Mouse (Mus musculus) neural tube, embryonic 12.5 days (tissue): ENCODE measurements around the gene Ubr4. TPM values are rescaled to one million over a fixed set of nuclear protein-coding genes. Genes with fewer than 3 reads are reported as not detected.
A peak's percentile ranks its signal among the peaks of the same experiment; 100 is the strongest.

Experiments used
- ATAC-seq: fragments of 200-750 bp; cut with Nextera tagmentation; 2 replicates; pipeline ENCODE4 v1.8.0; 2017; ENCODE audit warnings: low read depth, mild to moderate bottlenecking, moderate TSS enrichment, moderate library complexity; ENCODE audit not compliant: low FRiP score
- H3K27ac ChIP-seq: fragments of 300-500 bp; sonication (generic); 2 replicates; pipeline ENCODE4 v1.5.1; 2016
- H3K27me3 ChIP-seq: fragments of 300-500 bp; sonication (generic); replicated peaks from 2 replicates; pipeline ENCODE4 v1.6.1; 2016; ENCODE audit warnings: mild to moderate bottlenecking
- H3K36me3 ChIP-seq: fragments of 300-500 bp; sonication (generic); 2 replicates; pipeline ENCODE4 v1.6.1; 2016; ENCODE audit warnings: mild to moderate bottlenecking
- H3K4me1 ChIP-seq: fragments of 300-500 bp; sonication (generic); 2 replicates; pipeline ENCODE4 v1.6.1; 2016
- H3K4me2 ChIP-seq: fragments of 300-500 bp; sonication (generic); replicated peaks from 2 replicates; pipeline ENCODE4 v1.6.1; 2016; ENCODE audit warnings: mild to moderate bottlenecking
- H3K4me3 ChIP-seq: fragments of 300-500 bp; sonication (generic); 2 replicates; pipeline ENCODE4 v1.5.1; 2016
- H3K9ac ChIP-seq: fragments of 300-500 bp; sonication (generic); 2 replicates; pipeline ENCODE4 v1.6.1; 2016; ENCODE audit warnings: mild to moderate bottlenecking
- H3K9me3 ChIP-seq: fragments of 300-500 bp; sonication (generic); 2 replicates; pipeline ENCODE4 v1.6.1; 2016; ENCODE audit warnings: mild to moderate bottlenecking
- WGBS: fragments of 180-500 bp; shearing (Covaris S2); methylation state at CpG from one replicate; pipeline ENCODE4 v1.1.7; 2016; 5-methylcytosine and 5-hydroxymethylcytosine counted together
- polyA plus RNA-seq: library from polyadenylated mRNA; unstranded; fragments of >200 nt; fragmentation: Nextera tagmentation; extraction: Ambion mirVana; gene quantifications from 2 replicates; pipeline ENCODE4 v1.2.1, GENCODE M21; 2016

Gene Ubr4
- polyA plus RNA-seq, 1 experiment from 2014 or later, result 82.8 TPM

DNA sequence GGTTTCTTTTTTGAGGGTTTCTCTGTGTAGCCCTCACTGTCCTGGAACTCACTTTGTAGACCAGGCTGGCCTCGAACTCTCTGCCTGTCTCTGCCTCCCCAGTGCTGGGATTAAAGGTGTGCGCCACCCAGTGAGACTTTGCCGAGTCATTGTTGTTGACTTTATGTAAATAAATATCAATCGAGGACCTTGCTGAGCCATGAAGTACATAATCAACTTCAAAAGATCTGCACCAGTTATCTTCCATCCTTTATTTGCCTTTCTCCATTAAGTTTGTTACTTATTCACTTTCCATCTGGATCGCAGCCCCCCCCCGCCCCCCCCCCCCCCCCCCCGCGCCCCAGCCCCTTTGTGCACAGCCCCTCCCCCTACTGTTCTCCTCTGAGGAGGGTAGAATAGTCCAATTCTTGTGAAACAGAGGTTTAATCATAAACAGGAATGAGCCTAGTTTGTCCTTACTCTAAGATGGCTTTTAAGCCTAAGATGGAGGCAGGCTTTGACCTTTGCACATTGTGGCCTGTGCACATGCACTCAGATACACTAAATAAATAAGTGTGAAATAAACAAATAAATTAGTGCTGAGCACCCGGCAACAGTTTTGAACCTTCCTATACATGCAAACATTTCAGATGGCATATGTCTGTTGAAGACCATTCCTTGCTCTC, 17.6 kb upstream of the Ubr4 start:
- no peak for ATAC-seq

DNA sequence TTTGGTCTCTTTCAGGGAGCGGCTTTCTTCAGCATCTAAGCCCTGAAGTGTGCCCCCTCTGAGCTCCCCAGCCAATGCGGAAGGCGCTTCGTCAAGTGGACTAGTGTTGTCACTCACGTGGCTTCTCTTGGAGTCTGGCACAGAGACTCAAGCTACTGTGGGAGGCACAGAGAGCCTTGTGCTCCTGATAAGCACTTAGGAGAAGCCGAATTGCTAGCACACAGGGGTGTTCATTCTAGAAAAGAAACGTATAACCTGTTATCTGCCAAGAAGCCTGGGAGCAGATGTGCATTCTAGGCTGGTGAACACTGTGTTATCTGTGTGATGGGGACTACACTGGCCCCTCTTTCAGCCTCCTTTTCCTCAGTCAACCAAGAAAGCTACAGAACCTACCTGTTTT, 16.9 kb upstream of the Ubr4 start:
- no peak overlapping the region for H3K27ac ChIP-seq
- WGBS, result 77% methylated on average over 7 of the region's 7 CpGs
- peaks cover 6% of the 10 kb centered on the region for H3K27me3 ChIP-seq
- H3K4me1 ChIP-seq, result no peaks in the 10 kb centered on the region
- no peak overlapping the region for H3K4me3 ChIP-seq
- H3K4me2 ChIP-seq, result no peak overlapping the region
- no peaks in the 10 kb centered on the region for H3K9me3 ChIP-seq
- no peak for ATAC-seq
- no peak overlapping the region for H3K9ac ChIP-seq
- no peaks in the 10 kb centered on the region for H3K36me3 ChIP-seq

More for the DNA sequence above, 17.6 kb upstream of the Ubr4 start:
- H3K4me1 ChIP-seq, result no peaks in the 10 kb centered on the region
- H3K4me2 ChIP-seq, result no peak overlapping the region
- 60% methylated on average over 8 of the region's 9 CpGs for WGBS
- H3K27me3 ChIP-seq, result peaks cover 6% of the 10 kb centered on the region
- no peaks in the 10 kb centered on the region for H3K9me3 ChIP-seq
- H3K9ac ChIP-seq, result no peak overlapping the region
- no peak overlapping the region for H3K27ac ChIP-seq
- no peak overlapping the region for H3K4me3 ChIP-seq
- no peaks in the 10 kb centered on the region for H3K36me3 ChIP-seq

DNA sequence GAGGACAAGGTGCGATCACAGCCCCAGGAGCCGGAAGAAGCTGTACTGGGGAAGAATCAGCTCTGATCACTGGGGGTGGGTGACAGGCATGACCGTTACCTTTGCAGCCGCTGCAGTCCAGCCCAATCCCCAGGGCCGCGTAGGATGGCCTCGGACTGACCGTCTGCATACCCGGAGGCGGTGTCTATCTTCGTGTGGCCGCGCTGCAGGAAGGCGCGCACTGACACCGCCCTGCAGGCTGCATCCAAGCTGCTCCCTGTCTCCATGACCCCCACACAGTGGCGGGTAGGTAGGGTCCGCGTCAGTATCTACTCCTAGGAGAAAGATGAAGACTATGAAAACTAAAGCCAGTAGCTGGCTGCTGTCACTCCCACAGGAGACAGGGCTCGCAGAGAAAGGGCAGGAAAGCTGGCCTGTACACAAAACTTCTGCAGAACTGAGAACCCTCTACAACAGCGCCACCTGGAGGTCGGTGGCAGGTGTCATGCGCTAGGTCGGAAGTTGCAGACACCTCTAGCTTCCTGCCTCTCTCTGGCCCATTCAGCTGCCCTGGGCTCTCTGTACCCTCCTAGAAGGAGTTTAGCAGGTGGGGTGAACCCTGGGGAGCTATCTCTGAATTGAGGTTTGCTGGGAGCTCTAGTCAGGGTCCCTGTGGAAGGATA, 15.5 kb upstream of the Ubr4 start:
- no peak for ATAC-seq
- 29% methylated on average over 24 of the region's 24 CpGs for WGBS
- H3K9me3 ChIP-seq, result no peaks in the 10 kb centered on the region
- H3K36me3 ChIP-seq, result no peaks in the 10 kb centered on the region
- peaks cover 6% of the 10 kb centered on the region for H3K27me3 ChIP-seq
- H3K4me3 ChIP-seq, result 0 out of 2 replicates have a peak overlapping the region, but pooled peaks have one; percentile 5
- no peaks in the 10 kb centered on the region for H3K4me1 ChIP-seq
- H3K4me2 ChIP-seq, result peak overlapping the region; percentile 41
- H3K27ac ChIP-seq, result no peak overlapping the region
- no peak overlapping the region for H3K9ac ChIP-seq

DNA sequence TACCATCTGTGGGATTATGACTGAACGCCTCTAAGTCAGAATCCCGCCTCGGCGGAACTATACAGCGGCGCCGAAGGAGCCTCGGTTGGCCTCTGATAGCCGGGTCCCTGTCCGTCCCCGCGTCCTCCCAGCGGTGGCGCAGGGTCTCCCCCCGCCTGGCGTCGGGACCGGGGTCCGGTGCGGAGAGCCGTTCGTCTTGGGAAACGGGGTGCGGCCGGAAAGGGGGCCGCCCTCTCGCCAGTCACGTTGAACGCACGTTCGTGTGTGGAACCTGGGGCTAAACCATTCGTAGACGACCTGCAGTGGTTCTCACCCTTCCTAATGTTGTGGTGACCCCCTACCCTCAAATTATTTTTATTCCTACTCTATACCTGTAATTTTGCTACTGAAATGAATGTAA, 14.3 kb upstream of the Ubr4 start:
- H3K9me3 ChIP-seq, result no peaks in the 10 kb centered on the region
- no peak overlapping the region for H3K27ac ChIP-seq
- H3K9ac ChIP-seq, result no peak overlapping the region
- no peak overlapping the region for H3K4me3 ChIP-seq
- H3K4me1 ChIP-seq, result no peaks in the 10 kb centered on the region
- H3K4me2 ChIP-seq, result no peak overlapping the region
- no peaks in the 10 kb centered on the region for H3K36me3 ChIP-seq
- no peak for ATAC-seq
- H3K27me3 ChIP-seq, result peaks cover 6% of the 10 kb centered on the region
- 63% methylated on average over 33 of the region's 33 CpGs for WGBS

DNA sequence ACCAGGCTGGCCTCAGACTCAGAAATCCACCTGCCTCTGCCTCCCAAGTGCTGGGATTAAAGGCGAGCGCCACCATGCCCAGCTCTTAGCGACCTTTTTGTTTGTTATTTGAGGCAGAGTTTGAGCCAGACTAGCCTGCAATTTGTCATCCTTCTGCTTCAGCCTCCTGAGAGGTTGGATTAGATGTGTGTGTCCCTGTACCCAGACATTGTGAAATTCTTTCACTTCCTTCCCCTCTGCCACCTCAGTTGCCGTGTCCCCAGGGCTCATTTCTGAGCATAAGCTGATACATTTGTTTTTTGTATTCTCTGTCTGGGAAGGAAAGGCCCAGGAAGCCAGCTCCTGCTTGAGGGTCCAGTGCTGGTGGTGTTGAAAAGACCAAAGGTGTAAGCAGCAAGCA, 11.6 kb upstream of the Ubr4 start:
- H3K4me1 ChIP-seq, result no peaks in the 10 kb centered on the region
- peaks cover 11% of the 10 kb centered on the region for H3K36me3 ChIP-seq
- H3K4me3 ChIP-seq, result no peak overlapping the region
- H3K9me3 ChIP-seq, result no peaks in the 10 kb centered on the region
- no peak overlapping the region for H3K9ac ChIP-seq
- peaks cover 6% of the 10 kb centered on the region for H3K27me3 ChIP-seq
- no peak overlapping the region for H3K27ac ChIP-seq
- no peak overlapping the region for H3K4me2 ChIP-seq
- 88% methylated on average over 4 of the region's 4 CpGs for WGBS
- ATAC-seq, result no peak

DNA sequence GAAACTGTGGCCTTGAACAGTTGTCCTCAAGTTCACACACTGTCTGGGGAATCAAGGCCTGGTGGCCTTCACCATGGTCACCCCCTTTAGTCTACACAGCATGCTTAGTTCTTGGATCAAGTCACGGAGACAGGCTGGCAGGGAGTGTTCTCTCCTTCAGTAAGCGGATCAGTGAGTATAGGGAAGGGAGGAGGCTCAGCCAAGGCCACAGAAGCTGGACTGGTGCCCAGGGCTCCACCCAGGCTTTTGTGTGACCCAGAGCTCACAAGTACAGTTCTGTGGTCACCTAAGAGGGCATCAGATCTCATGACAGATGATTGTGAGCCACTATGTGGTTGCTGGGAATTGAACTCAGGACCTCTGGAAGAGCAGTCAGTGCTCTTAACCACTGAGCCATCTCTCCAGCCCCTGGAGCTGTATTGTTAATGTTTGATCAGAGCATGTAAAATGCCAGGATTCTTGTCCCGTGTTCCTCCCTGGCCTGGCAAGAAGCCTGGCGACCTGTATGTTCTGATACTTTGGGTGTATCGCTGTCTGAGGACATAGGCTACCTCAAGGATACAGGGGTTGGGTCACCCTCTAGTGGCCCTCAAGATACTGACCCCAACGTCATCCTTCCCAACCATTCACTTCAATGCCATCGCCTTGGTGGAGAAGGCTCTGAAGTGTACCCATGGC, 10.7 kb upstream of the Ubr4 start:
- Histone ChIP-seq H3K27me3 (peaks cover 5% of the 10 kb centered on the region), H3K27ac (no peak overlapping the region), H3K4me1 (no peaks in the 10 kb centered on the region), H3K4me3 (no peak overlapping the region), H3K9me3 (no peaks in the 10 kb centered on the region), H3K4me2 (no peak overlapping the region), H3K9ac (no peak overlapping the region), H3K36me3 (peaks cover 19% of the 10 kb centered on the region)
- no peak for ATAC-seq
- 77% methylated on average over 7 of the region's 7 CpGs for WGBS

DNA sequence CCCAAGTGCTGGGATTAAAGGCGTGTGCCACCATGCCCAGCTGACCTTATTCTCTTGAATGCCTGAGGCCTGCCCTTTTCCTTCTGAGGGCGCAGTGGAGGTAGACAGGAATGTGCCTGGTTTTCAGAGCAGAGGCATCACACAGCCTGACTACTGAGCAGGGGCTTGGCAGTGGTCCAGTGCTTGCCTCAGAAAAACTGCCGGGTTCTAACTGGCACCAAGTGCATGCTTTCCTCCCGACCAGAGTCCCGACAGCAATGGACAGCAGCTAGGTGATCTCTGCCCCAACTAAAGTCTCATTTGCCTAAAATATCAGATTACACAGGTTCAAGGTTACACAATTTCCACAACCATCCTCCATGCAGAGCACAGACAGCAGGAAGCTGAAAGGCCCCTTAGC, 8.7 kb upstream of the Ubr4 start:
- WGBS, result 84% methylated on average over 5 of the region's 5 CpGs
- Histone ChIP-seq H3K27ac (no peak overlapping the region), H3K4me2 (no peak overlapping the region), H3K9ac (no peak overlapping the region), H3K4me3 (no peak overlapping the region), H3K36me3 (peaks cover 40% of the 10 kb centered on the region), H3K4me1 (no peaks in the 10 kb centered on the region), H3K27me3 (no peaks in the 10 kb centered on the region), H3K9me3 (no peaks in the 10 kb centered on the region)
- ATAC-seq, result no peak

DNA sequence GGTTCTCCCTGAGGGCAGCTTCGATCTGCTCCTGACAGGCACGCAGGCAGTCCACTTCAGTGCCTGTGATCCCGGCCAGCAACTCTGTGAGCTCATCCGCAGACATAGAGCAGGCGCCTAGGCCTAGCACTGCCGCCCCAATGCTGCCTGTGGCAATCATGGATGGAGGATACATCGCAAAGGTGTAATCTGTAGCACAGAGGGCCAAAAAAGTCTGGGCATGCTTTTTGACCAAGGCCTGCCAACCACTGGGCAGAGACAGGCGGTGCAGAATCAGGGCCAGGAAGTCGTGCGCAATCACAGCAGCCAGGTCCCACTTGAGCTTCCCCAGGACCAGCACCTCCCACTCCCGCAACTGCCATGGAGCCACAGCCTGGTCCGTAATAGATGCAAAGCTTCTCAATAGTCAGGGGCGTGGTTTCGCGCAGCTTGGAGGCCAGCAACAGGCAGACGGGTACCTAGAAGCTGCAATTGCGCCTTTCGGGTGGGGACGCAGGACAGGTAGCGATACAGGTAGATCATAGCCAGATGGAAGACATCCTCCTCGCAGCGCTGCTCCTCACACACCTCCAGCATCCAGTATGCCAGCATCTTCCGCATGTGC, 6.9 kb upstream of the Ubr4 start:
- no peaks in the 10 kb centered on the region for H3K27me3 ChIP-seq
- H3K36me3 ChIP-seq, result peaks cover 53% of the 10 kb centered on the region
- no peaks in the 10 kb centered on the region for H3K9me3 ChIP-seq
- ATAC-seq, result no peak
- H3K9ac ChIP-seq, result no peak overlapping the region
- peaks cover 3% of the 10 kb centered on the region; the same call in 1 of the 2 replicates for H3K4me1 ChIP-seq
- no peak overlapping the region for H3K4me3 ChIP-seq
- H3K4me2 ChIP-seq, result no peak overlapping the region
- H3K27ac ChIP-seq, result no peak overlapping the region
- 78% methylated on average over 23 of the region's 23 CpGs for WGBS

DNA sequence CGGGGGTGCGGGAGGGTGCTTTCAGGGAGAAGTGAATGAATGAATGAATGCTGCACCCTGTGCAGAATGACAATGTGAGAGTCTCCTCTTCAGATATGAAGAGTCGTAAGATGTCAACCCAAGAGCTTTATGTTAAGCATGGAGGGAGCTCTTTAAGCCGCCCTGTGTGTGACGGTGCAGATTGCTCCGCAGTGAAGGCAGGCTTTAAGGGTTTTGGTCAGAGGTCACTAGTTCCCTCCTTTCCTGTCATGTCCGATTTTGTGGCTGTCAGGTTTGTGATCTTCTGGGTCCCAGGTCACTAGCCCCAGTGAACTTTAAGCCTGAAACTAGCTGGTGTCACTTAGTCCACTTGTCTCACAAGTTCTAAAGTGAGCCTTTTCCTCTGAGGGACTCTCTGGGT, 423 bp downstream of the Ubr4 start:
- Histone ChIP-seq H3K9ac (peak overlapping the region; percentile 90), H3K4me1 (peaks cover 21% of the 10 kb centered on the region), H3K4me2 (peak overlapping the region; percentile 91), H3K36me3 (peaks cover 53% of the 10 kb centered on the region), H3K9me3 (no peaks in the 10 kb centered on the region), H3K27ac (peak overlapping the region; percentile 90; the same call in 1 of the 2 replicates), H3K4me3 (peak overlapping the region; percentile 88), H3K27me3 (no peaks in the 10 kb centered on the region)
- 2% methylated on average over 7 of the region's 7 CpGs for WGBS
- peak; percentile 52 for ATAC-seq

DNA sequence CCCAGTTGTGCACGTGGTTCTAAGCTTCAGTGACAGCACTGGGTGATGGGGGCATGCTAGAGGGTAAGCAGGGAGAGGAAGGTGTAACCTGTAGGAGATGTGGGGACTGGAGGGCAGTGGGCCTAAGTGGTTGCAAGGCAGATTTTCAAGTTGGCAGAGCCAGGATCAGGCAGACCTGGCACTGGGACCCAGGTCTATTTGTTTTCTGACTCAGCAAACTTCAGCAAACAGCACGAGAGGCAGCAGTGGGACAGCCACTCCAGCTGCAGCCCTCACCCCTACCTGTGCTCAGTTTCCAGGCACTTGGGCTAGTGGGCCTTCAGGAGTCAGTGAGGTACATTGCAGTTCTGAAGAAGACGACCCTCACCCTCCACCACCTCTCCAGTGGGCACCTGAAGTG, 4.8 kb downstream of the Ubr4 start:
- Histone ChIP-seq H3K4me3 (no peak overlapping the region), H3K4me2 (no peak overlapping the region), H3K27me3 (no peaks in the 10 kb centered on the region), H3K4me1 (peaks cover 5% of the 10 kb centered on the region), H3K36me3 (peaks cover 74% of the 10 kb centered on the region), H3K27ac (no peak overlapping the region), H3K9me3 (no peaks in the 10 kb centered on the region), H3K9ac (no peak overlapping the region)
- 91% methylated on average over 3 of the region's 3 CpGs for WGBS
- ATAC-seq, result no peak

DNA sequence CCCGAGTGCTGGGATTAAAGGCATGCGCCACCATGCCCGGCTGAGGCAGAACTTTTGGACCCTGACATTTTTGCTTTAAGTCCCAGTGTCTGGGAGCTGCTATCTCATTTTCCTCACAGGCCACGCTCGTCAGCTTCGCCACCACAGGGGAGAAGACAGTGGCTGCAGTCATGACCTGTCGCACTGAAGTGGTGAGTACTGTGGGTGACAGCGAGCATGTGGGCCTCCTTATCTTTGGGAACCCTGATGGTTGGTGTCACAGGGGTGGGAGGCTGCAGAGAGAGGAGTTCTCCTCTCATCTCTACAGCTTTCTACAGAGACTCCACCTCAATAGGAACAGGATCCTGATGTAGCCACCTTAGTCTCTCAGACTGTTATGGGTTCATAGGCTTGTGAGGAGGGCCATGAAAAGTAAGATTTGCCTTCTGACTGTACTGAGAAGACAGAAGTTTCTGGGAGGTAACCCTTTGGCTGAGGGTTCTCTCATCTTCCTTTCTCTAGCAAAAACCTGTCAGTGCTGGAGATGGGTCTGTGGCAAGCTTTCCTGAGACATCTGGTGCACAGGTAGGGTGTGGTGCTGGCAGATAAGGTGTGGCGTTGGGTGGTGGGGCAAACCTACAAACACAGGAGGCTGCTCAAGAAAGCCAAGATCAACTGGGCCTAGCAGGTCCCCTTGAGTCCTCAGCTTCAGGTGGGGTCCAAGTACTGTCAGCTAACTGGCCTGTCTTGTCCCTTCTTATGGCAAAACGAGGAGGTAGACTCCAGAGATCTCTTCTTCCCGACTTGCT, 8.5 kb downstream of the Ubr4 start:
- peaks cover 94% of the 10 kb centered on the region for H3K36me3 ChIP-seq

DNA sequence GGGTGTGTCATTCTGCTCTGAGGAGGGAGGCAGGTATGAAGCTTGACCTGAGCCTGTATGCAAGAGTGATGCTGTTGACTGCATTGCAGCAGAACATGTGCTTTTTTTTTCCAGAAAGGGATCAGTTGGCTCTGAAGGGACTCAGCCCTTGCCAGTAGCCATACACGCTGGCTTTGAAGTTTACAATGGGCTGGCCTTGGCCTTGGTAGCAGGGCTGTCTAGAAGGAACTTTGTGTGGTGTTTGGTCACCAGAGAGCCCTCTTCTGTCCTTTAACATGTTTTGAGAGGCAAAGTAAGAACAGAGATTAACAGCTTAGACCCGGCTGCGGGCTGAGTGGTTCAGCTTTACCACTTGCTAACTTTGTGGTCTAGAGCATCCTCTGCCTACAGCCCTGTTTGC, 14.9 kb downstream of the Ubr4 start:
- WGBS, result 95% methylated on average over 3 of the region's 3 CpGs
- Histone ChIP-seq H3K4me3 (no peak overlapping the region), H3K36me3 (peaks cover 95% of the 10 kb centered on the region), H3K4me1 (no peaks in the 10 kb centered on the region), H3K9ac (no peak overlapping the region), H3K9me3 (no peaks in the 10 kb centered on the region), H3K27ac (no peak overlapping the region), H3K4me2 (no peak overlapping the region), H3K27me3 (no peaks in the 10 kb centered on the region)
- no peak for ATAC-seq

More for the DNA sequence above, 8.5 kb downstream of the Ubr4 start:
- Histone ChIP-seq H3K9ac (no peak overlapping the region), H3K4me2 (no peak overlapping the region), H3K27ac (no peak overlapping the region), H3K27me3 (no peaks in the 10 kb centered on the region), H3K4me3 (no peak overlapping the region), H3K9me3 (no peaks in the 10 kb centered on the region), H3K4me1 (no peaks in the 10 kb centered on the region)
- ATAC-seq, result no peak
- WGBS, result 92% methylated on average over 11 of the region's 11 CpGs
